Mouse (Mus musculus): ENCODE results near the gene Actg1.

DNA sequence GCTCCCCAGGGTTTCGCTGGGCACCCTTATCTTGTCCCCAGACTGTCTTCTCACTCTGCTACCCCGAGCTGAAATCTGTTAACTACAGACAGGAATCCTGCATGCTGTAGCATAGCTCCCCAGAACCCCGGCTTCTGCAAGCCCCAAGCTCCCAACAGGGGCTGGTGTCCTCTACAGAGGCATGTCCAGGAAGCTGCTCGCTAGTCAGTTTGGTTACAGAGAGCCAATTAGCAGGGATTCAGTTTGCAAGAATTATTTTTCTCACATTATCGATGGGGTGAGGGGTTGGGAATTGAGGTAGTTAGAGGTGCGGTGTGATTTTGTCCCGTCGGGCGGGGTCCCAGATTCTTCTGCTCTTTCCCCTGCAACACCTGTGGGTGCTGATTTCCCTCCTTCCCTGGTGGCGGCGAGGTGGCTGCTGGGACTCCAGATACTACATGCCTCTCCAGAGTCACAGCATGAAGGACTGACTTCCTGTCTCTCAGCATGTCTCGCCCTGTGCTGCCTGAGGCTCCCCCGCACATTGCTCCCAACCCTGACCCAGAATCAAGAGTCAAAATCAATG lies 31.6 kb downstream of the Actg1 start:
- TF ChIP-seq CTCF (conservative IDR thresholded peaks at IDR 0.05; ENCODE audit: low read length) (no peak), POU5F1 (IDR thresholded peaks at IDR 0.05; ENCODE audit: borderline replicate concordance, low read length) (no peak)
